ENCODE assay signal across 8 mouse cellular contexts in the genomic region with DNA sequence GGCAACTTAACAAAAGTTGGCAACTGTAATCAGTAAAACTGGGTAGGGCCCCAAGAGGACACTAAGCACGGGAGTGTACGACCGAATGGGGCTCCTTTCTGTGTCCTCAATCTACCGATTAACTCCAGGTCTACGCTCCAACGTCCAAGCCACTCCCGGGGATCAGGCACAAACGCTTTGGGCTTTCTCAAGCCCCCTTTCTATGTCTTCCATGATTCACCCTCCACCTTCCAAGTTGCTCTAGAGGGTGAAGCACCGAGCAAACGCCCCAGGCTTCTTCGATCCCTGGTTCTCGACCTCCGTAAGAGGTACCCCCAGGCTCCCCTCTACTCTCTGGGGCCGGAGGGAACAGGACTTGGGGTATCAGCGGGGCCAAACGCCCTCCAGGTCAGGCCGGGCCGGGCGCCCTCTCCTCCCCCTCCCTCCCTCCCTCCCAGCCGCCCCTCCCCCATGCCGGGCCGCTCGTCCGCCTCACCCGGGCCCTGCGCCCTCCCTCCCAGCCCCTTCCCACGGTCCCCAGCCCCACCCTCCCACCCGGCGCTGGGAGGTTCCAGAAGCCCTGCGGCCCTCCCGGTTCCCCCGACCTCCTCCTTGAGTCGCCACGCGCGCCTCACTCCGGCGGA. TPM values are rescaled to one million over a fixed set of nuclear protein-coding genes. Genes with fewer than 3 reads are reported as not detected.
DNase-seq lines count a peak whose midpoint lies in the region; ATAC-seq and TF ChIP-seq lines count a peak whose summit lies in the region.

No protein-coding gene starts in this region.

- no peak for TF ChIP-seq CTCF in gastrocnemius, adult 2 months (IDR thresholded peaks at IDR 0.05)
- TF ChIP-seq CTCF in C2C12 (IDR thresholded peaks at IDR 0.05; ENCODE audit: control insufficient read depth, insufficient read depth, insufficient read length), result no peak
- TF ChIP-seq CTCF in cerebellum, adult 2 months (IDR thresholded peaks at IDR 0.05; ENCODE audit: borderline replicate concordance, insufficient read depth, low read depth, low read length), result no peak

- DNase-seq in gastrocnemius, adult 2 months, result no peak
- DNase-seq in gastrocnemius, postnatal 25 days, result no peak
- peak; percentile 37 to 52 for DNase-seq in cerebellum, adult 2 months
- DNase-seq in layer of hippocampus, postnatal 25 days (ENCODE audit: extremely low spot score in 1 of 2, low spot score in 1 of 2), result peak; percentile 6 to 17
- DNase-seq in yolk sac, embryonic 10.5 days (ENCODE audit: low spot score), result peak; percentile 89

- H3K79me3 ChIP-seq in C2C12 (ENCODE audit: low read depth), result peaks cover 39% of the 10 kb centered on the region

- H3K27ac ChIP-seq in gastrocnemius, adult 2 months, result peak overlapping the region; percentile 95
- H3K27ac ChIP-seq in cerebellum, adult 2 months (ENCODE audit: insufficient read depth, low read length), result peak overlapping the region; percentile 31; the same call in 1 of the 2 replicates

- peaks cover 51% of the 10 kb centered on the region for H3K79me2 ChIP-seq in C2C12 (ENCODE audit: control insufficient read depth, insufficient read depth)

- WGBS in cerebellum, adult 2 months, result under 1% methylated on average over 27 of the region's 38 CpGs

- H3ac ChIP-seq in C2C12 (ENCODE audit: control insufficient read depth, insufficient read length, low read depth), result peak overlapping the region; percentile 70

- H3K4me3 ChIP-seq in gastrocnemius, adult 2 months, result peak overlapping the region; percentile 95
- peak overlapping the region; percentile 61 for H3K4me3 ChIP-seq in C2C12 (ENCODE audit: insufficient read depth, poor library complexity, severe bottlenecking)
- peak overlapping the region; percentile 67 for H3K4me3 ChIP-seq in cerebellum, adult 2 months (replicated peaks; ENCODE audit: insufficient read depth, low read depth, low read length)

- no peak for TF ChIP-seq POLR2A in cerebellum, adult 2 months (IDR thresholded peaks at IDR 0.05; ENCODE audit: borderline replicate concordance, insufficient read depth, low read length)

- H3K36me3 ChIP-seq in C2C12 (ENCODE audit: control insufficient read depth, insufficient read depth), result peaks cover 17% of the 10 kb centered on the region

- no peaks in the 10 kb centered on the region for H3K27me3 ChIP-seq in C2C12 (ENCODE audit: control insufficient read depth, insufficient read depth, insufficient read length)
- H3K27me3 ChIP-seq in cerebellum, adult 2 months (ENCODE audit: control insufficient read depth, insufficient read depth, low read length), result no peaks in the 10 kb centered on the region

- ATAC-seq in granulocyte monocyte progenitor cell, adult 5-6 weeks (replicated peaks; ENCODE audit: poor library complexity, severe bottlenecking), result peak; percentile 3
- peak; percentile 40 for ATAC-seq in megakaryocyte-erythroid progenitor cell, adult 5-6 weeks (replicated peaks; ENCODE audit: low FRiP score, low TSS enrichment, poor library complexity, severe bottlenecking)

- intact Hi-C loops in gastrocnemius, adult 2 months (cut with DNase I), result loop anchor here (5.0 to 10.0 kb wide), 2 partner anchors 408 to 1691 kb away; a partner anchor contains a TSS

- no peaks in the 10 kb centered on the region for H3K4me1 ChIP-seq in cerebellum, adult 2 months (ENCODE audit: control insufficient read depth, insufficient read depth, low read length)

TF ChIP-seq in C2C12, 6 proteins besides CTCF, POLR2A, EP300 and RAD21:
- TF ChIP-seq FOSL1 (IDR thresholded peaks at IDR 0.05; ENCODE audit: insufficient read depth, low read length, poor library complexity, severe bottlenecking), result no peak
- no peak for TF ChIP-seq CEBPB (IDR thresholded peaks at IDR 0.05; ENCODE audit: low read depth)
- no peak for TF ChIP-seq MYOG (IDR thresholded peaks at IDR 0.05; ENCODE audit: control insufficient read depth, extremely low read depth, insufficient read length)
- no peak for TF ChIP-seq MYOD1 (IDR thresholded peaks at IDR 0.05; ENCODE audit: control insufficient read depth, insufficient read length, low read depth)
- TF ChIP-seq MAX (IDR thresholded peaks at IDR 0.05), result no peak
- no peak for TF ChIP-seq USF1 (IDR thresholded peaks at IDR 0.05; ENCODE audit: low read depth)
TF ChIP-seq in C2C12: peak in this region for 0.

RNA-seq across cellular contexts. Expression of a gene that starts 0.6 kb away (rescaled TPM):
- total RNA-seq in gastrocnemius, adult 2 months (2021), result 10 to 100 TPM; 43.9 to 45.1 TPM
- total RNA-seq in gastrocnemius, postnatal 25 days (2021), result 10 to 100 TPM; 43.6 to 44.2 TPM
- polyA plus RNA-seq in C2C12 (2012; fragmentation: generic; extraction: Trizol), result 44.3 TPM
- 113 and 127 TPM in 2 replicates for polyA plus RNA-seq in cerebellum, adult 2 months (2012; rRNA removed)
- total RNA-seq in granulocyte monocyte progenitor cell, adult 5-6 weeks (2014; fragmentation: Nextera tagmentation), result 85.4 and 105 TPM in 2 replicates
- total RNA-seq in granulocyte monocyte progenitor cell, adult 5-6 weeks (2017), result 48.8 and 51.7 TPM in 2 replicates
- total RNA-seq in layer of hippocampus, postnatal 25 days (2021), result 10 to 100 TPM; 58.3 to 60.0 TPM
- total RNA-seq in megakaryocyte-erythroid progenitor cell, adult 5-6 weeks (2014; fragmentation: Nextera tagmentation), result 110 and 124 TPM in 2 replicates
- 69.1 and 143 TPM in 2 replicates for total RNA-seq in megakaryocyte-erythroid progenitor cell, adult 5-6 weeks (2017)

Comparison
In these comparisons a context has a peak if more than half of its experiments do, and no peak if none do; other contexts are left out.
1. DNase-seq: peak in cerebellum, adult 2 months (2 of 2), layer of hippocampus, postnatal 25 days (2 of 2) and yolk sac, embryonic 10.5 days (single experiment); none in gastrocnemius, adult 2 months (single experiment) and gastrocnemius, postnatal 25 days (single experiment).
2. Peak in every context shown above with its lines, with median percentiles within 50 percentile points of each other: H3K4me3 ChIP-seq.